In the genomic region with DNA sequence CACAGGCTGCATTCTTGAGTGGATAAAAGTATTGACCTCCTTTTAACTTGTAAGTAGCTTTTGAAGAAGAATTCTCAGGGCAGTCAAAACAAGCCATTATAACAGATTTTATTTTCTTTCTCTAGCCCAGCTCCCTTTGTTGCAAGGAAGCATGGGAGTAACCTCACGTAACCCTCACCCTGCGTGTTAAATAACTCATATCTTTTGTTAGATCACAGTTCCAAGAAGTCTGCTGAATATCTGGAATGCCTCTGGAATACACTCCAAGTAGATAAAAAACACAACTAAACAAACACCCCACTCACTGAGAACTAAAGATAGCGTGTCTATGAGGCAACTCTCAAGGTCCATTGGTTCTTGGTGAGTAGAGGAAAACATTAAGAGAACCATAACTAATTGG, we compare ENCODE assay signal across 26 mouse cellular contexts. TPM values are rescaled to one million over a fixed set of nuclear protein-coding genes. Genes with fewer than 3 reads are reported as not detected.
DNase-seq lines count a peak whose midpoint lies in the region; ATAC-seq and TF ChIP-seq lines count a peak whose summit lies in the region.
"Had no signal": no experiment of that assay in that cellular context is flagged by ENCODE, and none has a peak within 500 bp of the region (broad histone marks: within the 10 kb centered on the region; RNA-seq: fewer than 3 reads in every experiment).

No protein-coding gene starts in this region.

- H3K9me3 ChIP-seq in kidney, embryonic 14.5 days (ENCODE audit: control insufficient read depth, low read length) = peaks cover 5% of the 10 kb centered on the region; the same call in 1 of the 2 replicates
- H3K9me3 ChIP-seq in midbrain, embryonic 11.5 days (ENCODE audit: control insufficient read depth, low read length) = no peaks in the 10 kb centered on the region
- no peaks in the 10 kb centered on the region for H3K9me3 ChIP-seq in midbrain, embryonic 14.5 days (ENCODE audit: control insufficient read depth, low read length)
- H3K9me3 ChIP-seq: embryonic facial prominence, embryonic 15.5 days; heart, embryonic 12.5 days; hindbrain, embryonic 12.5 days had no signal

- no peaks in the 10 kb centered on the region for H3K4me1 ChIP-seq in kidney, embryonic 14.5 days (ENCODE audit: control insufficient read depth, insufficient read depth, low read length)
- no peaks in the 10 kb centered on the region for H3K4me1 ChIP-seq in midbrain, embryonic 11.5 days (ENCODE audit: control insufficient read depth, insufficient read depth, low read length)
- no peaks in the 10 kb centered on the region for H3K4me1 ChIP-seq in midbrain, embryonic 14.5 days (ENCODE audit: control insufficient read depth, insufficient read depth, low read length)
- H3K4me1 ChIP-seq: embryonic facial prominence, embryonic 15.5 days; forebrain, embryonic 10.5 days; heart, embryonic 12.5 days; hindbrain, embryonic 12.5 days had no signal

- no peak overlapping the region for H3K4me3 ChIP-seq in kidney, embryonic 14.5 days (ENCODE audit: low read length)
- no peak overlapping the region for H3K4me3 ChIP-seq in midbrain, embryonic 11.5 days (ENCODE audit: low read depth, low read length)
- H3K4me3 ChIP-seq in midbrain, embryonic 14.5 days (replicated peaks; ENCODE audit: low read depth, low read length) = no peak overlapping the region
- no peak overlapping the region for H3K4me3 ChIP-seq in layer of hippocampus, adult 2 months
- H3K4me3 ChIP-seq: embryonic facial prominence, embryonic 15.5 days; erythroblast, embryonic 14.5 days; forebrain, embryonic 10.5 days; gastrocnemius, adult 2 months; heart, embryonic 12.5 days; hindbrain, embryonic 12.5 days had no signal

- no peak overlapping the region for H3K4me2 ChIP-seq in kidney, embryonic 14.5 days (replicated peaks; ENCODE audit: low read depth, low read length)
- H3K4me2 ChIP-seq in midbrain, embryonic 11.5 days = no peak overlapping the region
- H3K4me2 ChIP-seq in midbrain, embryonic 14.5 days (ENCODE audit: low read length) = no peak overlapping the region
- H3K4me2 ChIP-seq: embryonic facial prominence, embryonic 15.5 days; heart, embryonic 12.5 days; hindbrain, embryonic 12.5 days had no signal

- H3K27me3 ChIP-seq in kidney, embryonic 14.5 days (ENCODE audit: control insufficient read depth, insufficient read depth, low read length) = no peaks in the 10 kb centered on the region
- H3K27me3 ChIP-seq in midbrain, embryonic 11.5 days (ENCODE audit: control insufficient read depth, insufficient read depth, low read length) = no peaks in the 10 kb centered on the region
- no peaks in the 10 kb centered on the region for H3K27me3 ChIP-seq in midbrain, embryonic 14.5 days (ENCODE audit: control insufficient read depth, insufficient read depth, low read length)
- H3K27me3 ChIP-seq: embryonic facial prominence, embryonic 15.5 days; heart, embryonic 12.5 days; hindbrain, embryonic 12.5 days had no signal

- TF ChIP-seq CTCF in layer of hippocampus, adult 2 months (conservative IDR thresholded peaks at IDR 0.05) = no peak

- 61% methylated on average over 3 of the region's 3 CpGs for WGBS in kidney, embryonic 14.5 days
- WGBS in midbrain, embryonic 11.5 days = 70% methylated on average over 3 of the region's 3 CpGs
- 82% methylated on average over 3 of the region's 3 CpGs for WGBS in midbrain, embryonic 14.5 days

- H3K36me3 ChIP-seq in kidney, embryonic 14.5 days (ENCODE audit: control insufficient read depth, insufficient read depth, low read length) = peaks cover 12% of the 10 kb centered on the region; the same call in 1 of the 2 replicates
- no peaks in the 10 kb centered on the region for H3K36me3 ChIP-seq in midbrain, embryonic 11.5 days (ENCODE audit: control insufficient read depth, insufficient read depth, low read length)
- no peaks in the 10 kb centered on the region for H3K36me3 ChIP-seq in midbrain, embryonic 14.5 days (ENCODE audit: control insufficient read depth, insufficient read depth, low read length)
- H3K36me3 ChIP-seq: hindbrain, embryonic 12.5 days had no signal

- no peak for ATAC-seq in kidney, embryonic 14.5 days (ENCODE audit: low FRiP score, low TSS enrichment)
- no peak for ATAC-seq in midbrain, embryonic 11.5 days (ENCODE audit: low FRiP score)
- no peak for ATAC-seq in midbrain, embryonic 14.5 days (ENCODE audit: low FRiP score, low TSS enrichment)
- ATAC-seq: forebrain, embryonic 14.5 days had no signal

- H3K27ac ChIP-seq in kidney, embryonic 14.5 days (ENCODE audit: low read depth, low read length) = no peak overlapping the region
- no peak overlapping the region for H3K27ac ChIP-seq in midbrain, embryonic 11.5 days (ENCODE audit: low read depth, low read length)
- H3K27ac ChIP-seq in midbrain, embryonic 14.5 days (replicated peaks; ENCODE audit: low read depth, low read length) = no peak overlapping the region
- H3K27ac ChIP-seq in layer of hippocampus, adult 2 months = no peak overlapping the region
- H3K27ac ChIP-seq: embryonic facial prominence, embryonic 15.5 days; forebrain, embryonic 10.5 days; gastrocnemius, adult 2 months; hindbrain, embryonic 12.5 days had no signal

- no peak overlapping the region for H3K9ac ChIP-seq in kidney, embryonic 14.5 days (ENCODE audit: low read depth, low read length)
- no peak overlapping the region for H3K9ac ChIP-seq in midbrain, embryonic 11.5 days (ENCODE audit: low read length)
- H3K9ac ChIP-seq in midbrain, embryonic 14.5 days (replicated peaks; ENCODE audit: low read length) = no peak overlapping the region
- H3K9ac ChIP-seq: embryonic facial prominence, embryonic 15.5 days; heart, embryonic 12.5 days; hindbrain, embryonic 12.5 days had no signal

- peak; percentile 4 for DNase-seq in kidney, adult 11 months
- peak; percentile 12 for DNase-seq in kidney, postnatal 10 days
- no peak for DNase-seq in kidney, postnatal 25 days
- DNase-seq in midbrain, embryonic 11.5 days (ENCODE audit: low spot score, missing footprints) = peak; percentile 65
- DNase-seq in midbrain, embryonic 14.5 days = no peak
- peak; percentile 35 for DNase-seq in yolk sac, embryonic 10.5 days (ENCODE audit: low spot score)
- no peak for DNase-seq in layer of hippocampus, adult 2 months (ENCODE audit: low spot score in 2 of 2)
- DNase-seq: adrenal gland, adult 2 months; adrenal gland, postnatal 25 days; cerebellum, adult 18-20 months; cerebellum, adult 9-11 months; embryo, embryonic 11 days; gastrocnemius, adult 2 months; gastrocnemius, postnatal 25 days; heart, postnatal 36 days had no signal

RNA-seq across cellular contexts. Expression of a gene that starts 7.0 kb away (rescaled TPM):
- 17.5 and 24.8 TPM in 2 replicates for polyA plus RNA-seq in kidney, embryonic 14.5 days (2014; fragmentation: Nextera tagmentation; extraction: Ambion mirVana)
- 6.8 and 8.2 TPM in 2 replicates for polyA plus RNA-seq in midbrain, embryonic 11.5 days (2014; fragmentation: Nextera tagmentation; extraction: Ambion mirVana)
- polyA plus RNA-seq in midbrain, embryonic 14.5 days (2014; fragmentation: Nextera tagmentation; extraction: Ambion mirVana) = 0.16 and 1.4 TPM in 2 replicates
- total RNA-seq in layer of hippocampus, adult 2 months (2021) = 10 to 100 TPM; 12.7 to 13.1 TPM
- total RNA-seq: granulocyte monocyte progenitor cell, adult 5-6 weeks had no signal
- polyA plus RNA-seq: erythroblast, embryonic 14.5 days had no signal

RNA-seq across cellular contexts. Expression of a gene that starts 20.7 kb away (rescaled TPM):
- polyA plus RNA-seq in kidney, embryonic 14.5 days (2014; fragmentation: Nextera tagmentation; extraction: Ambion mirVana) = 4.4 and 5.9 TPM in 2 replicates
- 2.9 and 3.5 TPM in 2 replicates for polyA plus RNA-seq in midbrain, embryonic 11.5 days (2014; fragmentation: Nextera tagmentation; extraction: Ambion mirVana)
- 0.46 and 1.0 TPM in 2 replicates for polyA plus RNA-seq in midbrain, embryonic 14.5 days (2014; fragmentation: Nextera tagmentation; extraction: Ambion mirVana)
- 1 to 10 TPM; 5.2 to 7.4 TPM for total RNA-seq in layer of hippocampus, adult 2 months (2021)

RNA-seq across cellular contexts. Expression of a gene that starts 50.7 kb away (rescaled TPM):
- not detected in 2 replicates for polyA plus RNA-seq in kidney, embryonic 14.5 days (2014; fragmentation: Nextera tagmentation; extraction: Ambion mirVana)
- not detected in 2 replicates for polyA plus RNA-seq in midbrain, embryonic 11.5 days (2014; fragmentation: Nextera tagmentation; extraction: Ambion mirVana)
- not detected in 2 replicates for polyA plus RNA-seq in midbrain, embryonic 14.5 days (2014; fragmentation: Nextera tagmentation; extraction: Ambion mirVana)
- not detected for total RNA-seq in layer of hippocampus, adult 2 months (2021)
- total RNA-seq: adrenal gland, adult 2 months; adrenal gland, postnatal 25 days; ES-E14; gastrocnemius, adult 2 months; gastrocnemius, postnatal 25 days; granulocyte monocyte progenitor cell, adult 5-6 weeks; heart, postnatal 36 days had no signal
- polyA plus RNA-seq: adrenal gland, adult 2 months; embryonic facial prominence, embryonic 11.5 days; erythroblast, embryonic 14.5 days; forebrain, embryonic 10.5 days; forebrain, embryonic 14.5 days; heart, embryonic 12.5 days; heart, embryonic 16.5 days; hindbrain, embryonic 12.5 days had no signal

Comparison
In these comparisons a context has a peak if more than half of its experiments do, and no peak if none do; other contexts are left out.
1. DNase-seq: peak in kidney, adult 11 months (single experiment), kidney, postnatal 10 days (single experiment), midbrain, embryonic 11.5 days (single experiment) and yolk sac, embryonic 10.5 days (single experiment); none in kidney, postnatal 25 days (0 of 2), midbrain, embryonic 14.5 days (single experiment) and layer of hippocampus, adult 2 months (0 of 2).